Mouse (Mus musculus) forebrain, embryonic 14.5 days (tissue): ENCODE measurements around the gene Tbc1d9. TPM values are rescaled to one million over a fixed set of nuclear protein-coding genes. Genes with fewer than 3 reads are reported as not detected.

ENCODE experiments used
- ATAC-seq: fragments of 200-750 bp; cut with Nextera tagmentation; 2 replicates; pipeline ENCODE4 v1.8.0; 2017; ENCODE audit warnings: mild to moderate bottlenecking, moderate library complexity
- DNase-seq: peaks from one replicate; pipeline ENCODE4 v3.0.0-alpha.2; 2015; ENCODE audit warnings: low spot score
- H3K27ac ChIP-seq: fragments of 300-500 bp; sonication (generic); 2 replicates; pipeline ENCODE4 v1.5.1; 2014; ENCODE audit warnings: low read depth, mild to moderate bottlenecking, control low read depth, low read length, moderate library complexity
- H3K27me3 ChIP-seq: fragments of 300-500 bp; sonication (generic); replicated peaks from 2 replicates; pipeline ENCODE4 v1.6.1; 2014; ENCODE audit warnings: low read length, control low read depth, mixed read lengths; ENCODE audit not compliant: control insufficient read depth, insufficient read depth
- H3K36me3 ChIP-seq: fragments of 300-500 bp; sonication (generic); 2 replicates; pipeline ENCODE4 v1.6.1; 2014; ENCODE audit warnings: low read length, control low read depth; ENCODE audit not compliant: control insufficient read depth, insufficient read depth
- H3K4me1 ChIP-seq: fragments of 300-500 bp; sonication (generic); 2 replicates; pipeline ENCODE4 v1.6.1; 2014; ENCODE audit warnings: antibody characterized with exemption, low read length, control low read depth; ENCODE audit not compliant: control insufficient read depth, insufficient read depth
- H3K4me2 ChIP-seq: fragments of 300-500 bp; sonication (generic); 2 replicates; pipeline ENCODE4 v1.6.1; 2014; ENCODE audit warnings: mild to moderate bottlenecking, control low read depth, low read length
- H3K4me3 ChIP-seq: fragments of 300-500 bp; sonication (generic); 2 replicates; pipeline ENCODE4 v1.5.1; 2014; ENCODE audit warnings: low read depth, low read length, control low read depth
- H3K9ac ChIP-seq: fragments of 300-500 bp; sonication (generic); 2 replicates; pipeline ENCODE4 v1.6.1; 2014; ENCODE audit warnings: mild to moderate bottlenecking, low read length, control low read depth, moderate library complexity
- H3K9me3 ChIP-seq: fragments of 300-500 bp; sonication (generic); replicated peaks from 2 replicates; pipeline ENCODE4 v1.6.1; 2016; ENCODE audit warnings: low read length, control low read depth, mixed read lengths; ENCODE audit not compliant: control insufficient read depth
- WGBS: fragments of 180-500 bp; shearing (Covaris S2); extraction: QIAGEN DNeasy Blood & Tissue Kit; methylation state at CpG from one replicate; pipeline ENCODE4 v1.1.7; 2014; 5-methylcytosine and 5-hydroxymethylcytosine counted together
- polyA plus RNA-seq: library from polyadenylated mRNA; unstranded; fragments of >200 nt; fragmentation: Nextera tagmentation; extraction: Ambion mirVana; gene quantifications from 2 replicates; pipeline ENCODE4 v1.2.1, GENCODE M21; 2014

Tbc1d9 gene
- polyA plus RNA-seq, 1 experiment from 2014 or later = 16.6 TPM

DNA sequence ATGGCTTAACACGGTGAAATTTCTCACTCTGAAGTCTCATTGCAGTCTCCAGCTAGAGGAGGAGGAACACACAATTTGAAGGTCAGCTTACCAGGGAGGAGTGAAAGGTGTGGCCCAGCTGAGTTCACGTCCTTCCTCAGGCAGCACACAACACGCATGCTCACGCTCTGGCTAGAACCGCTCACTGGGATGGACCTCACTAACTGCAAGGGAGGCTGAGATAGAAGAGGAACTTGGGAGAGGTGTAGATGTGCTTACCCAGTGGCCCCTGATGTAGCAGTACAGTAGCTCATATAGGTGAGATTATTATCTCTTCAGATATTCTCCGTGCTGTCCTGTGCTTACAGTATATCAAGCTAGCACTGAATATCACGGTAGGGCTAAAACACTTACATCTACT lies 45.5 kb downstream of the Tbc1d9 start:
- H3K4me2 ChIP-seq = no peak overlapping the region
- peaks cover 8% of the 10 kb centered on the region; the same call in 1 of the 2 replicates for H3K36me3 ChIP-seq
- H3K4me3 ChIP-seq = no peak overlapping the region
- ATAC-seq (no peak), DNase-seq (no peak)
- H3K9ac ChIP-seq = no peak overlapping the region
- 91% methylated on average over 7 of the region's 7 CpGs for WGBS
- H3K9me3 ChIP-seq = no peaks in the 10 kb centered on the region
- no peaks in the 10 kb centered on the region for H3K27me3 ChIP-seq
- no peaks in the 10 kb centered on the region for H3K4me1 ChIP-seq
- H3K27ac ChIP-seq = no peak overlapping the region

DNA sequence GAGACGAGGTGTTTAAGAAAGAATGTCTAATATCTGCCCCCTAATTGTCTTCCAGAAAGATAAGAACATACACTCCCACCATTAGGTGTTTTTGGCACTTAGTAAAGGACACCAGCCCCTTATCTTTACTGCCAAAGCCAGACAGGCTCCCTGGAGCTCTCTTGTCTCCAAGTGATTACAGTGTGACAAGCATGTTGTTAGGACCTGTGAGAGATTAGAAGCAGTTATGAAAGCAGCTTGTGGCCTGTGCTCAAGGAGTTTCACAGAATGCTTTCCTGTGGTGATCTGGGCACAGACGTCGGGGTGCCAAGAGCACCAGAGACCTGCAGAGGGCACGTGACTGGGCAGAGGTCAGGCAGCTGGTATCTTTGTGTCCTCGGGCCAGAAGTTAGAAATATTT lies 49.9 kb downstream of the Tbc1d9 start:
- H3K27me3 ChIP-seq = no peaks in the 10 kb centered on the region
- no peak overlapping the region for H3K9ac ChIP-seq
- peaks cover 8% of the 10 kb centered on the region; the same call in 1 of the 2 replicates for H3K36me3 ChIP-seq
- H3K4me1 ChIP-seq = no peaks in the 10 kb centered on the region
- no peak overlapping the region for H3K4me3 ChIP-seq
- DNase-seq (no peak), ATAC-seq (no peak)
- no peak overlapping the region; the same call in 1 of the 2 replicates for H3K27ac ChIP-seq
- no peak overlapping the region for H3K4me2 ChIP-seq
- H3K9me3 ChIP-seq = no peaks in the 10 kb centered on the region
- 67% methylated on average over 5 of the region's 5 CpGs for WGBS

DNA sequence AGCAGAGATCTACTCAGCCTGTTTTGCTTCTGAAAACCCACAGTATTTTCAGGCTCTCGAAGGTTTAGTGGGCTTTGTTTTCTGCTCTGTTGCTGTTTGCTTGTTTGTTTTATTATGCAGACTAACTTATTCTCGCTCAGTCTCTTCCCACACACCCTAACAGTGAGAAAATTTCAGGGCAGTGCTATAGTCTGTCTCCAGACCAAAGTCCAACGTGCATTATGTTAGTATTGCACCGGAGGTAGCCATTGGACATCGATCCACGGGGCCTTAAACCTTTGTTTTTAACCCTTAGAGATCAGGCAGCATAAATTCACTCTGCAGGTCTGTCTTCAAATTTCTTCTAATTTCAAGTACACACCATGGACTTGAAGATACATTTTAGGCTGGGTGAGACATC lies 51.4 kb downstream of the Tbc1d9 start:
- Histone ChIP-seq H3K4me1 (0 out of 2 replicates have a peak, but pooled peaks cover 2% of the 10 kb centered on the region), H3K27me3 (no peaks in the 10 kb centered on the region), H3K27ac (no peak overlapping the region), H3K9ac (no peak overlapping the region), H3K4me3 (no peak overlapping the region), H3K4me2 (no peak overlapping the region), H3K9me3 (no peaks in the 10 kb centered on the region), H3K36me3 (peaks cover 5% of the 10 kb centered on the region; the same call in 1 of the 2 replicates)
- 69% methylated on average over 6 of the region's 6 CpGs for WGBS
- no peak for DNase-seq
- ATAC-seq = no peak

DNA sequence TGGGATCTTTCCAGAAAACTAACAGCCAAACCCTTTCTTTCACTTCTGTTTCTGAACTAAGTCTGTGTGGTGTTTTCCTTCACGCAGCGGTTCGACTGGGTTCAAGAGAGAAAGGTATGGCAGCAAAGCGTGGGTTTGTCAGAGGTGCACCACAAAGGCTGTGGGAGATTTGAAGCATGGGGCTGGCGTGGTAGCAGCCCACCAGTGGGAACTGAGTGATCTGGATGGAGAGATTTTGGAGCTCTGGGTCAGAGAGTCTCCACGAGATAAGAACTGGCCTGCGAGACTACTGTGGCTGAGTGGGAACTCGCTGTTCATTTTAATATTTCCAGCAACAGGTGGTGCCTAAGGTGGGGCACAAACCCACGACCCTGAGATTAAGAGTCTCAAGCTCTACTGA lies 52.0 kb downstream of the Tbc1d9 start:
- Histone ChIP-seq H3K36me3 (0 out of 2 replicates have a peak, but pooled peaks cover 2% of the 10 kb centered on the region), H3K27ac (no peak overlapping the region), H3K4me1 (0 out of 2 replicates have a peak, but pooled peaks cover 2% of the 10 kb centered on the region), H3K27me3 (no peaks in the 10 kb centered on the region), H3K4me2 (no peak overlapping the region), H3K9ac (no peak overlapping the region), H3K4me3 (no peak overlapping the region), H3K9me3 (no peaks in the 10 kb centered on the region)
- ATAC-seq = no peak
- 92% methylated on average over 9 of the region's 9 CpGs for WGBS
- no peak for DNase-seq

DNA sequence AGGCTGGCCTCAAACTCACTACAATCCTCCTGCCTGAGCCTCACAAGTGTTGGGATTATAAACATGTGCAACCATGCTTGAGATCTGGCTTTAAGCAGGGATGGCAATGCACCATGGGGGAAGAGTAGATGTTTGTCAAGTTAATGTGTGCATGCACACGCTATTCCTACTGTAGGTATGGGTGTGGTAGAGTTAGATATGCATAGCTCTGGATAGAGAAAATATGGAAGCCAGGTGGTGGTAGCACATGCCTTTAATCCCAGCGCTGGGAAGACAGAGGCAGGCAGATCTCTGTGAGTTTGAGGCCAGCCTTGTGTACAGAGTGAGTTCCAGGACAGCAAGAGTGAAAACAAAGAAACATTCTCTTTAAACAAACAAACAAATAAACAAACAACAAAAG lies 52.7 kb downstream of the Tbc1d9 start:
- no peak for ATAC-seq

DNA sequence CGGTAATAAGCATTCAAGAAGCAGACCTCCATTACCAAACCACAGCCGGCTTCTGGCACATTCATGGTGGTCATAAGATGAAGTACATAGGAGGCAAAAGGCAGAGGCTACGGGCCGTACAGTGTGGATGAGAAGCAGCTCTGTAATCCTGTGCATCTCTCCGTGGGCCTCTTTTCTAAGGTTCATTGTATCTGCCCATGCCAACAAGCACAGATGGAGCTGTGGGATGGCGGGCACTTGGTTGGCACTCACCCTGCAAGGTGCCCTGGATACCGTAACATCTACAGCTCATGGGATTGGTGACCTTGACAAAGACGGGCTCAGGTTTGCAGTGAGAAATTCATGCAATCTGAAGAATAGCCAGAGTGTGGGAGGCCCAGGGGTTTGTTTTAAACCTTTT lies 54.2 kb downstream of the Tbc1d9 start:
- Histone ChIP-seq H3K27ac (no peak overlapping the region), H3K4me1 (0 out of 2 replicates have a peak, but pooled peaks cover 2% of the 10 kb centered on the region), H3K36me3 (0 out of 2 replicates have a peak, but pooled peaks cover 4% of the 10 kb centered on the region), H3K4me2 (no peak overlapping the region), H3K9me3 (no peaks in the 10 kb centered on the region), H3K4me3 (no peak overlapping the region), H3K9ac (no peak overlapping the region), H3K27me3 (no peaks in the 10 kb centered on the region)
- no peak for ATAC-seq
- no peak for DNase-seq
- WGBS = 88% methylated on average over 8 of the region's 8 CpGs

More for the DNA sequence above, 52.7 kb downstream of the Tbc1d9 start:
- Histone ChIP-seq H3K4me3 (no peak overlapping the region), H3K27ac (no peak overlapping the region), H3K4me1 (0 out of 2 replicates have a peak, but pooled peaks cover 2% of the 10 kb centered on the region), H3K27me3 (no peaks in the 10 kb centered on the region), H3K4me2 (no peak overlapping the region), H3K9ac (no peak overlapping the region), H3K36me3 (no peaks in the 10 kb centered on the region), H3K9me3 (no peaks in the 10 kb centered on the region)
- 91% methylated on average over 2 of the region's 2 CpGs for WGBS
- no peak for DNase-seq

DNA sequence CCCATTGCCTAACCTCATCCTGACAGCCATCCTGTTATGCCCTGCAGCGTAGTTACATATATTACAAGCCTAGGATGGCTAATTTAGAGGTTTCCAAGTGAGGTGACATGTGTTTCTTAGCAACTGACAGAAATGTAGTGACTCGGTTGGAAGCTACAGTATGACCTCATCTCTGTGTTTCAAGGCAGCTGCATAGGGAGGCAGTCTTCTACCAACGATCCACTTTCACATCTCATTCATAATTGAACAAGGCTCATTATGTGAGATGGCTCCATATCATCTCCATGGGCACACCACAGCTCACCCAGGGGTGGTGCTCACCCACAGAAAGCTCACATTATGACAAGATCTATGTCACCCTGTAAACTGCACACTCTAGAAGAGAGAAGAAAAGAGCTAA lies 55.6 kb downstream of the Tbc1d9 start:
- Histone ChIP-seq H3K4me3 (no peak overlapping the region), H3K9ac (no peak overlapping the region), H3K36me3 (0 out of 2 replicates have a peak, but pooled peaks cover 4% of the 10 kb centered on the region), H3K9me3 (no peaks in the 10 kb centered on the region), H3K27ac (no peak overlapping the region), H3K27me3 (no peaks in the 10 kb centered on the region), H3K4me2 (no peak overlapping the region), H3K4me1 (0 out of 2 replicates have a peak, but pooled peaks cover 2% of the 10 kb centered on the region)
- ATAC-seq (0 out of 2 replicates have a peak, but pooled peaks have one; percentile 41), DNase-seq (peak; percentile 28)
- WGBS = 53% methylated on average over 3 of the region's 3 CpGs

DNA sequence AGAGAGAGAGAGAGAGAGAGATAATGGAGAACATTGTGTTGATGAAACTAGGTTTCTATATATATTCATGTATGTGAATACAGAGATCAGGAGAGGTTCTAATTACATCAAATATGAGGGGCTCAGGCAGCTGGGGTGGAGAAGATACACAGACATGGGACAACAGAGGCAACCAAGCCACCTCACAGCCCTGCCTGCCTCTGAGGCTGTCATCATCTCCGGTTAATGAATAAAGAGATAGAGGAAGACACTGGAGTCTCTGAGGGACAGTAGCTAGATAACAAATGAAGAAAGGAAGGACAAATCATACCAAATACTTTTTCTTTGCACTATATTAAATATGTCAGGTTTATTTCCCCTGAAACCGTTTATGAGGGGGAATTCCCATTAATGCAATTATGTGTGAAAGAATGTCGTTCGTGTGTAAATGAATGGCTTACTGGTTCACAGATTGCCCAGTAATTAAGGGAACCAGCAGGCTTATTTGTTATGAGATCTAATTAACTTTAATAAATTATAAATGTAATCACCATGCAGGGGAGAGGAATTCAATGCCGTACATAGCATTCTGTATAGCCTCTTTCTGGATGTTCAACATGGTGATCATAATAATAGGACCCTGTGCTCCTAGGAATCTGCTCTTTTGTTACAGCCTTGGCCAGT lies 59.7 kb downstream of the Tbc1d9 start:
- no peaks in the 10 kb centered on the region for H3K27me3 ChIP-seq
- H3K4me1 ChIP-seq = 0 out of 2 replicates have a peak, but pooled peaks cover 2% of the 10 kb centered on the region
- WGBS = 24% methylated on average over 5 of the region's 5 CpGs
- ATAC-seq (peak; percentile 32; the same call in 1 of the 2 replicates), DNase-seq (peak; percentile 43)
- H3K9ac ChIP-seq = no peak overlapping the region
- H3K4me2 ChIP-seq = no peak overlapping the region
- H3K27ac ChIP-seq = no peak overlapping the region
- no peaks in the 10 kb centered on the region for H3K9me3 ChIP-seq
- H3K36me3 ChIP-seq = 0 out of 2 replicates have a peak, but pooled peaks cover 4% of the 10 kb centered on the region
- H3K4me3 ChIP-seq = no peak overlapping the region

DNA sequence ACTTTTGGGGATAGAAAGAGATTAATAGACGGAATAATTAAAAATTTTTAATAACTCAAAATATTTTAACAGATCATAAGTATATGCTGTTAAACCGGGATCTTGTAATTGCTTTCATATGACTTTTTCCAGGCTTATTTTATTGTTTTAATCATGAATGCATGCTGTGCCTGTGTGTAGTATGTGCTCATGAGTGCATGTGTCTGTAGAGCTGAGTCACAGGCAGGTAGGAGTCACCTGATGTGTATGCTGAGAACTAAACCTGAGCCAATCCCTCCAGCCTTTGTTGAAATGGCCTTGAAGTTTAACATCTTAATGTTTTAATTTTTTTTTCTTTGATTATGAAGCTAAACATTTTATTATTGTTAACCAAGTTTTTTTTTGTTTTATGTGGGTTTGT lies 60.4 kb downstream of the Tbc1d9 start:
- 86% methylated on average over 2 of the region's 2 CpGs for WGBS
- Histone ChIP-seq H3K4me3 (no peak overlapping the region), H3K27ac (no peak overlapping the region), H3K4me1 (0 out of 2 replicates have a peak, but pooled peaks cover 2% of the 10 kb centered on the region), H3K4me2 (no peak overlapping the region), H3K36me3 (0 out of 2 replicates have a peak, but pooled peaks cover 4% of the 10 kb centered on the region), H3K9ac (no peak overlapping the region), H3K9me3 (no peaks in the 10 kb centered on the region), H3K27me3 (no peaks in the 10 kb centered on the region)
- ATAC-seq = no peak
- DNase-seq = no peak
